Mouse (Mus musculus) cerebellum, adult 2 months (tissue): ENCODE results near the gene Mospd3.

ENCODE experiments used
- CTCF ChIP-seq: fragments of 200-500 bp; IDR thresholded peaks from 2 replicates; pipeline ENCODE4 v1.5.1; 2011; ENCODE audit warnings: low read depth, mild to moderate bottlenecking, control low read depth, low read length, moderate library complexity, borderline replicate concordance; ENCODE audit not compliant: insufficient read depth
- POLR2A ChIP-seq: fragments of 200-500 bp; IDR thresholded peaks from 2 replicates; pipeline ENCODE4 v1.6.1; 2011; ENCODE audit warnings: low read length, control low read depth, borderline replicate concordance; ENCODE audit not compliant: insufficient read depth

DNA sequence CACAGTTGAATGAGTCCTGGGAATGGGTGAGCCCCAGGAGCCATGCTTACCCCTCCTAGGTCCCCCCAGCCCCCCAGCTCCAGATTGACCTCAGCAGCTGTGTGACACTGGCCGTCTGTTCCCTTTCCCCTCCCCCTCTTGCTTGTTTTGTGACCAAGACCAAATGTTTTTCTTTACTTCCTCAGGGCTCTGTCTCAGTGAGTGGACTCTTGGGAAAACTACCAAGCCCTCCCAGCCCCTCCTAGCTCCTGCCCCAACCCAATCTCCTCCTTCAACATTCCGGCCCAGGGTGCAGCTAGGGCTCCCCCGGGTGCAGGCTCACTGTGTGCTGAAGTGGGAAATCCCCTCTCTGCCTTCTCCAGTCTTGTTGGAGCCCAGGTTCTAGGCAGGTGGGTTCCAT lies 29.7 kb upstream of the Mospd3 start:
- no peak for TF ChIP-seq CTCF
- TF ChIP-seq POLR2A: no peak
